Mouse (Mus musculus) E14TG2a.4 (cell line): Measurements from ENCODE around the gene Fermt3.

ENCODE experiments used
- CTCF ChIP-seq: conservative IDR thresholded peaks from 2 replicates; pipeline ENCODE4 v1.5.1; 2014; ENCODE audit warnings: low read length
- NANOG ChIP-seq: IDR thresholded peaks from 2 replicates; pipeline ENCODE4 v1.6.1; 2014; ENCODE audit warnings: borderline replicate concordance, low read length, mixed read lengths
- POU5F1 ChIP-seq: IDR thresholded peaks from 2 replicates; pipeline ENCODE4 v1.6.1; 2014; ENCODE audit warnings: low read length, borderline replicate concordance

DNA sequence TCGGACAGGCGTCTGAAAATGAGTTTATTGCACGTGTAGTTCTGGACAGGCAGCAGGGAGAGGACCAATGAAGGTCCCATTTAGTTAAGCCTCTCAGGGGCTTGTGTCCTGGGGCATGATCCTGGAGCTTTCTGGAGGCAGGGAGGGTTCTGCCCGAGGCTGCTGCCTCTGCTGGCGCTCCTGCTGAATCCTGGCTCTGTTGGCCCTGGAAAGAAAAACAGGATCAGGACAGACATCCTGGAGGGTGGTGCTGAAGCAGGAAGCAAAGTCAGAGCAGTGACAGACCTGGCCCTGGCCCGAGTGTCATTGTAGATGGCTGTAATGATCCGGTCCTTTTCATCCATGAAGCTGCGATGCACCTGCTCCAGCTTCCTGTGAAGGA is 31.4 kb downstream of the Fermt3 start:
- TF ChIP-seq CTCF, result no peak
- TF ChIP-seq POU5F1, result no peak
- TF ChIP-seq NANOG, result no peak
